In the genomic region with DNA sequence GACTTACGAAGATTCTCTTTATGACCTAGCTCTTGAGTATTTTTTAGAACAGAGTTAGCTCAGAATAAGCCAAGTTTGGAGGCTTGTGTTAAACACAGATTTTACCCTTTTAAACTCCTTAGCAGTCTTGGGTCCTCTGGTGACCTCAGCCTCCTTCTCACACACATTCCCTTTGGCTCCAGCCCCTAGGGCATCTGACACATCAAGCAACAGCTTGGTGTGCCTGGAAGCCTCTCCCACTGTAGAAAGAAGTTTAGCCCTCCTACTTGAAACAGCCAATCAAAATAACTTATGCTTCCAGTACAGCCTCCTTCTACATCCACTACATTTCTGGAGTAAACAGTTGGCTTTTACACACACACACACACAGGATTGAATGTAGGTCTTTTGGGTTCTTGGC, we compare ENCODE assay signal across 15 mouse cellular contexts. TPM values are rescaled to one million over a fixed set of nuclear protein-coding genes. Genes with fewer than 3 reads are reported as not detected.
DNase-seq lines count a peak whose midpoint lies in the region; ATAC-seq lines count a peak whose summit lies in the region.
"Had no signal": no experiment of that assay in that cellular context is flagged by ENCODE, and none has a peak within 500 bp of the region (broad histone marks: within the 10 kb centered on the region; RNA-seq: fewer than 3 reads in every experiment).

No protein-coding gene starts in this region.

- WGBS in kidney, embryonic 16.5 days = 70% methylated on average over 1 of the region's 1 CpGs
- 95% methylated on average over 1 of the region's 1 CpGs for WGBS in heart, embryonic 15.5 days

- H3K4me2 ChIP-seq in kidney, embryonic 16.5 days (replicated peaks; ENCODE audit: low read depth, low read length) = peak overlapping the region; percentile 14; the same call in 1 of the 2 replicates
- H3K4me2 ChIP-seq in heart, embryonic 15.5 days = no peak overlapping the region
- H3K4me2 ChIP-seq: midbrain, embryonic 15.5 days; neural tube, embryonic 15.5 days had no signal

- 0 out of 2 replicates have a peak, but pooled peaks cover under 1% of the 10 kb centered on the region for H3K36me3 ChIP-seq in kidney, embryonic 16.5 days (ENCODE audit: insufficient read depth, low read length)
- H3K36me3 ChIP-seq in heart, embryonic 15.5 days = no peaks in the 10 kb centered on the region
- H3K36me3 ChIP-seq: embryonic facial prominence, embryonic 13.5 days; liver, embryonic 13.5 days; midbrain, embryonic 15.5 days; neural tube, embryonic 15.5 days had no signal

- H3K9ac ChIP-seq in kidney, embryonic 16.5 days (replicated peaks; ENCODE audit: low read length) = no peak overlapping the region
- H3K9ac ChIP-seq in heart, embryonic 15.5 days = no peak overlapping the region
- H3K9ac ChIP-seq: embryonic facial prominence, embryonic 13.5 days; liver, embryonic 13.5 days; midbrain, embryonic 15.5 days; neural tube, embryonic 15.5 days had no signal

- no peak for ATAC-seq in kidney, embryonic 16.5 days (ENCODE audit: low FRiP score, low TSS enrichment)
- no peak for ATAC-seq in heart, embryonic 15.5 days (replicated peaks; ENCODE audit: insufficient number of reproducible peaks, insufficient read depth, low FRiP score, low read depth)
- ATAC-seq in CD4-positive, CD25-positive, alpha-beta regulatory T cell, adult 4 months = no peak
- ATAC-seq: forebrain, embryonic 14.5 days; hindbrain, postnatal 0 days; midbrain, embryonic 15.5 days had no signal

- H3K27me3 ChIP-seq in kidney, embryonic 16.5 days (ENCODE audit: insufficient read depth, low read length) = no peaks in the 10 kb centered on the region
- no peaks in the 10 kb centered on the region for H3K27me3 ChIP-seq in heart, embryonic 15.5 days
- H3K27me3 ChIP-seq: embryonic facial prominence, embryonic 13.5 days; liver, embryonic 13.5 days; midbrain, embryonic 15.5 days; neural tube, embryonic 15.5 days had no signal

- no peak overlapping the region for H3K4me3 ChIP-seq in kidney, embryonic 16.5 days (ENCODE audit: low read length)
- H3K4me3 ChIP-seq in heart, embryonic 15.5 days = no peak overlapping the region
- H3K4me3 ChIP-seq: embryonic facial prominence, embryonic 13.5 days; neural tube, embryonic 15.5 days had no signal

- peaks cover 38% of the 10 kb centered on the region for H3K4me1 ChIP-seq in kidney, embryonic 16.5 days (ENCODE audit: insufficient read depth, low read length)
- peaks cover 28% of the 10 kb centered on the region for H3K4me1 ChIP-seq in heart, embryonic 15.5 days (replicated peaks)

- no peak overlapping the region for H3K27ac ChIP-seq in kidney, embryonic 16.5 days (ENCODE audit: low read length)
- H3K27ac ChIP-seq in heart, embryonic 15.5 days = 0 out of 2 replicates have a peak overlapping the region, but pooled peaks have one; percentile 97
- H3K27ac ChIP-seq: embryonic facial prominence, embryonic 13.5 days; hindbrain, postnatal 0 days; midbrain, embryonic 15.5 days; neural tube, embryonic 15.5 days had no signal

- no peak for DNase-seq in kidney, adult 11 months
- peak; percentile 46 for DNase-seq in NIH3T3 (ENCODE audit: low read depth)
- DNase-seq in lung, postnatal 14 days = peak; percentile 56
- DNase-seq in cerebellum, postnatal 36 days = no peak
- DNase-seq: cerebellum, postnatal 10 days; liver, embryonic 13.5 days; right cerebral cortex, postnatal 14 days had no signal

- no peaks in the 10 kb centered on the region for H3K9me3 ChIP-seq in kidney, embryonic 16.5 days (ENCODE audit: low read length)
- no peaks in the 10 kb centered on the region for H3K9me3 ChIP-seq in heart, embryonic 15.5 days (replicated peaks)
- H3K9me3 ChIP-seq: embryonic facial prominence, embryonic 13.5 days; liver, embryonic 13.5 days; midbrain, embryonic 15.5 days; neural tube, embryonic 15.5 days had no signal

RNA-seq across cellular contexts. Expression of gene Gab2, which starts 2.8 kb away (rescaled TPM):
- 13.9 and 14.7 TPM in 2 replicates for polyA plus RNA-seq in kidney, embryonic 16.5 days (2015; fragmentation: Nextera tagmentation; extraction: Ambion mirVana)
- polyA plus RNA-seq in heart, embryonic 15.5 days (2015; fragmentation: Nextera tagmentation; extraction: Ambion mirVana) = 6.1 and 8.0 TPM in 2 replicates
- not detected for polyA plus RNA-seq in CD4-positive, CD25-positive, alpha-beta regulatory T cell, adult 4 months (2017; shearing (Covaris generic))

Comparison
In these comparisons a context has a peak if more than half of its experiments do, and no peak if none do; other contexts are left out.
1. DNase-seq: peak in NIH3T3 (single experiment) and lung, postnatal 14 days (single experiment); none in kidney, adult 11 months (single experiment) and cerebellum, postnatal 36 days (0 of 2).